Mouse (Mus musculus) forebrain, embryonic 16.5 days (tissue): ENCODE data around the gene Nqo1. TPM values are rescaled to one million over a fixed set of nuclear protein-coding genes. Genes with fewer than 3 reads are reported as not detected.

Experiments
- ATAC-seq: fragments of 200-750 bp; cut with Nextera tagmentation; 2 replicates; pipeline ENCODE4 v1.8.0; 2017; ENCODE audit warnings: mild to moderate bottlenecking, moderate library complexity
- H3K27ac ChIP-seq: fragments of 300-500 bp; sonication (generic); 2 replicates; pipeline ENCODE4 v1.5.1; 2014; ENCODE audit warnings: low read length, control low read depth
- H3K27me3 ChIP-seq: fragments of 300-500 bp; sonication (generic); replicated peaks from 2 replicates; pipeline ENCODE4 v1.6.1; 2014; ENCODE audit warnings: low read length; ENCODE audit not compliant: control insufficient read depth, insufficient read depth
- H3K36me3 ChIP-seq: fragments of 300-500 bp; sonication (generic); 2 replicates; pipeline ENCODE4 v1.6.1; 2014; ENCODE audit not compliant: control insufficient read depth, insufficient read depth
- H3K4me1 ChIP-seq: fragments of 300-500 bp; sonication (generic); replicated peaks from 2 replicates; pipeline ENCODE4 v1.6.1; 2014; ENCODE audit warnings: low read length; ENCODE audit not compliant: control insufficient read depth, insufficient read depth
- H3K4me2 ChIP-seq: fragments of 300-500 bp; sonication (generic); 2 replicates; pipeline ENCODE4 v1.6.1; 2014; ENCODE audit warnings: mild to moderate bottlenecking, low read length, control low read depth
- H3K4me3 ChIP-seq: fragments of 300-500 bp; sonication (generic); replicated peaks from 2 replicates; pipeline ENCODE4 v1.5.1; 2014; ENCODE audit warnings: mild to moderate bottlenecking, low read length, control low read depth
- H3K9ac ChIP-seq: fragments of 300-500 bp; sonication (generic); replicated peaks from 2 replicates; pipeline ENCODE4 v1.6.1; 2014; ENCODE audit warnings: low read depth, low read length, control low read depth
- H3K9me3 ChIP-seq: fragments of 300-500 bp; sonication (generic); 2 replicates; pipeline ENCODE4 v1.6.1; 2016; ENCODE audit warnings: low read length; ENCODE audit not compliant: control insufficient read depth
- WGBS: fragments of 180-500 bp; shearing (Covaris S2); extraction: QIAGEN DNeasy Blood & Tissue Kit; methylation state at CpG from one replicate; pipeline ENCODE4 v1.1.7; 2014; 5-methylcytosine and 5-hydroxymethylcytosine counted together
- polyA plus RNA-seq: library from polyadenylated mRNA; unstranded; fragments of >200 nt; fragmentation: Nextera tagmentation; extraction: Ambion mirVana; gene quantifications from 2 replicates; pipeline ENCODE4 v1.2.1, GENCODE M21; 2015

The Nqo1 gene
- 3.8 TPM in 2 replicates for polyA plus RNA-seq

GRCm38 (mm10) chr8:107403038-107403781, at the start of gene Nqo1:
TSS of gene Nqo1 (minus strand) at chr8:107403206.
- peak within 1 kb of the TSS; percentile 24; the same call in 1 of the 2 replicates for H3K9ac ChIP-seq
- peak within 1 kb of the TSS; percentile 36 for H3K4me3 ChIP-seq
- 13% methylated on average over 22 of the region's 22 CpGs for WGBS
- H3K4me2 ChIP-seq, result peak within 1 kb of the TSS; percentile 53
- H3K4me1 ChIP-seq, result peaks cover 14% of the 10 kb centered on the region
- ATAC-seq, result peak; percentile 96
- H3K27ac ChIP-seq, result no peak within 1 kb of the TSS
- no peaks in the 10 kb centered on the region for H3K9me3 ChIP-seq
- no peaks in the 10 kb centered on the region for H3K27me3 ChIP-seq
- no peaks in the 10 kb centered on the region for H3K36me3 ChIP-seq

GRCm38 (mm10) chr8:107451414-107452066, 48.5 kb upstream of the Nqo1 start:
- no peaks in the 10 kb centered on the region for H3K27me3 ChIP-seq
- H3K4me1 ChIP-seq, result 0 out of 2 replicates have a peak, but pooled peaks cover 2% of the 10 kb centered on the region
- no peak overlapping the region for H3K4me2 ChIP-seq
- H3K9me3 ChIP-seq, result no peaks in the 10 kb centered on the region
- H3K4me3 ChIP-seq, result no peak overlapping the region
- H3K9ac ChIP-seq, result no peak overlapping the region
- H3K36me3 ChIP-seq, result no peaks in the 10 kb centered on the region
- H3K27ac ChIP-seq, result peak overlapping the region; percentile 52
- peak; percentile 63; the same call in 1 of the 2 replicates for ATAC-seq
- WGBS, result 74% methylated on average over 13 of the region's 13 CpGs

DNA sequence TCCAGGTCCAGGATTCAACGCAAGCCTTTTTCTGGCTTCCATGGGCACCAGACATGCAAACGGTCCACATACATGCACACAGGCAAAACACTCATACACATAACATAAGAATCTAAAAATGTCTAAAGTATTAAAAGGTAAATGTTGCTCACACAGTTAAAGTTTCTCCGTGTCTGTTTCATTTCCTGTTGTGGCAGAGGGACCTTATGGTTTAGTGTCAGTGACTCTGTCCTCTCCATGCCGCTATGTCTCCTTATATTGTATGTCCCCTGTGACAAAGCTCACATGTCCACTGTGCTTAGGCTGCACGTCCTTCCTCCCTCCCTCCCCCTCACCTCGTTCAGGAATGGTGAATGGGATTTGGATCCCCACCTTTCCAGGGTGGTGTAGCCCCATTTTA, 46.6 kb upstream of the Nqo1 start:
- 84% methylated on average over 6 of the region's 6 CpGs for WGBS

GRCm38 (mm10) chr8:107449130-107449529, 46.1 kb upstream of the Nqo1 start:
- no peaks in the 10 kb centered on the region for H3K9me3 ChIP-seq
- H3K27me3 ChIP-seq, result no peaks in the 10 kb centered on the region
- no peaks in the 10 kb centered on the region for H3K36me3 ChIP-seq
- no peak overlapping the region for H3K27ac ChIP-seq
- no peak overlapping the region for H3K9ac ChIP-seq
- H3K4me2 ChIP-seq, result no peak overlapping the region
- WGBS, result 29% methylated on average over 8 of the region's 8 CpGs
- ATAC-seq, result no peak
- no peak overlapping the region for H3K4me3 ChIP-seq
- 0 out of 2 replicates have a peak, but pooled peaks cover 2% of the 10 kb centered on the region for H3K4me1 ChIP-seq

More for the DNA sequence above, 46.6 kb upstream of the Nqo1 start:
- 0 out of 2 replicates have a peak, but pooled peaks cover 2% of the 10 kb centered on the region for H3K4me1 ChIP-seq
- ATAC-seq, result no peak
- no peaks in the 10 kb centered on the region for H3K9me3 ChIP-seq
- no peak overlapping the region for H3K27ac ChIP-seq
- H3K4me2 ChIP-seq, result no peak overlapping the region
- no peaks in the 10 kb centered on the region for H3K36me3 ChIP-seq
- H3K4me3 ChIP-seq, result no peak overlapping the region
- no peaks in the 10 kb centered on the region for H3K27me3 ChIP-seq
- no peak overlapping the region for H3K9ac ChIP-seq

- no peak for ATAC-seq
- Histone ChIP-seq H3K4me2 (no peak overlapping the region), H3K9me3 (no peaks in the 10 kb centered on the region), H3K27me3 (no peaks in the 10 kb centered on the region), H3K36me3 (no peaks in the 10 kb centered on the region), H3K4me3 (no peak overlapping the region), H3K27ac (no peak overlapping the region), H3K9ac (no peak overlapping the region), H3K4me1 (0 out of 2 replicates have a peak, but pooled peaks cover 2% of the 10 kb centered on the region)
- 54% methylated on average over 4 of the region's 4 CpGs for WGBS
Measured at GRCm38 (mm10) chr8:107448382-107448889, 45.4 kb upstream of the Nqo1 start.

GRCm38 (mm10) chr8:107447713-107448112, 44.7 kb upstream of the Nqo1 start:
- Histone ChIP-seq H3K27ac (no peak overlapping the region), H3K9me3 (no peaks in the 10 kb centered on the region), H3K4me1 (0 out of 2 replicates have a peak, but pooled peaks cover 2% of the 10 kb centered on the region), H3K27me3 (no peaks in the 10 kb centered on the region), H3K4me3 (no peak overlapping the region), H3K9ac (no peak overlapping the region), H3K36me3 (no peaks in the 10 kb centered on the region), H3K4me2 (no peak overlapping the region)
- ATAC-seq, result no peak

GRCm38 (mm10) chr8:107444626-107445025, 41.6 kb upstream of the Nqo1 start:
- H3K27me3 ChIP-seq, result no peaks in the 10 kb centered on the region
- 57% methylated on average over 3 of the region's 3 CpGs for WGBS
- H3K27ac ChIP-seq, result no peak overlapping the region
- H3K9me3 ChIP-seq, result no peaks in the 10 kb centered on the region
- ATAC-seq, result no peak
- no peak overlapping the region for H3K4me3 ChIP-seq
- H3K4me1 ChIP-seq, result 0 out of 2 replicates have a peak, but pooled peaks cover 2% of the 10 kb centered on the region
- H3K9ac ChIP-seq, result no peak overlapping the region
- no peaks in the 10 kb centered on the region for H3K36me3 ChIP-seq
- no peak overlapping the region for H3K4me2 ChIP-seq

DNA sequence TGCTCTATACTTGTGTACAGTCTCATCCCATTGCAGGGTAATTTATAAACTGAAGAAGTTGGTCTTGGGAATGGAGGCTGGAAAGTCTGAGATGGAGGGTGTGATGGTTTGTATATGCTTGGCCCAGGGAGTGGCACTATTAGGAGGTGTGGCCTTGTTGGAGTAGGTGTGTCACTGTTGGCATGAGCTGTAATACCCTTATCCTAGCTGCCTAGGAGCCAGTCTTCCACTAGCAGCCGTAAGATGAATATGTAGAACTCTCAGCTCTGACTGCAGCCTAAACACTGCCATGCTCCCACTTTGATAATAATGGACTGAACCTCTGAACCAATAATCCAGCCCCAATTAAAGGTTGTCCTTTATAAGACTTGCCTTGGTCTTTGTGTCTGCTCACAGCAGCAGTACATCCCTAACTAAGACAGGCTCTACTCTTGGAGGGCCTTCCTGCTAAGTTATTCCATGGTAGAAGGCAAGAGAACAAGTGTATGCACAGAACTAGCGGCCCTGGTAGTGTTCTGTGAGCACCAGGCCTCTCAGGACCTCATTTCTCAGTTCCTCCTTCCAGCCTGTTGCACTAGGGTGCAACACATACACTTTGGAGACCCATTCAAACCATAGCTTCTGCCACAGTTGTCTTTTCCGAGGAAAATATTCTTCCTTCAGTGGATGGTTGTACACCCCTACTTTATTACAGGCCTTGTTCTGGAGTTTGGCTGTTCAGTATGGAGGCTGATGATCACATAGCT, 37.0 kb upstream of the Nqo1 start:
- Histone ChIP-seq H3K27me3 (no peaks in the 10 kb centered on the region), H3K9ac (no peak overlapping the region), H3K4me3 (no peak overlapping the region), H3K36me3 (no peaks in the 10 kb centered on the region), H3K27ac (no peak overlapping the region), H3K4me2 (no peak overlapping the region), H3K4me1 (peaks cover 15% of the 10 kb centered on the region), H3K9me3 (no peaks in the 10 kb centered on the region)
- 89% methylated on average over 3 of the region's 3 CpGs for WGBS
- no peak for ATAC-seq

DNA sequence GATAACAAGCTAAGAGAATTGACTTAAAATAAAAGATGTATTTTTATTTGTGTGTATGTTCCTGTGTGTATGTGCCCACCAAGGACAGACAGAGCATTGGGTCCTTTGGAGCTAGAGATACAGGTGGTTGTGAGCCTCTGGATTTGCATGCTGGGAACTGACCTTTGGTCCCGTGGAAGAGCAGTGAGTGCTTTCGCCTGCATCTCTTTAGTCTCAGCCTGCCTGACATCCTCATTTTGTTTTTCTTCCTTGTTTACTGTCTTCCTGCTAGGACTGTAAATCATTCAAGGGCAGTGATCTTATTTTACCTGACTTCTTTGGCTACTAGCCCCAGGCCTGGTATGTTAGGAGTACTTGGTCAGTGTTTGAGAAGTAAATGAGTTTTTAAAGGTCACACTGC, 34.7 kb upstream of the Nqo1 start:
- Histone ChIP-seq H3K4me1 (peaks cover 15% of the 10 kb centered on the region), H3K4me2 (no peak overlapping the region), H3K4me3 (no peak overlapping the region), H3K9ac (no peak overlapping the region), H3K27ac (no peak overlapping the region), H3K9me3 (no peaks in the 10 kb centered on the region), H3K36me3 (no peaks in the 10 kb centered on the region), H3K27me3 (no peaks in the 10 kb centered on the region)
- WGBS, result 83% methylated on average over 2 of the region's 2 CpGs
- no peak for ATAC-seq
